Mouse (Mus musculus): Measurements from ENCODE around the gene Cdk15.

The Cdk15 gene

DNA sequence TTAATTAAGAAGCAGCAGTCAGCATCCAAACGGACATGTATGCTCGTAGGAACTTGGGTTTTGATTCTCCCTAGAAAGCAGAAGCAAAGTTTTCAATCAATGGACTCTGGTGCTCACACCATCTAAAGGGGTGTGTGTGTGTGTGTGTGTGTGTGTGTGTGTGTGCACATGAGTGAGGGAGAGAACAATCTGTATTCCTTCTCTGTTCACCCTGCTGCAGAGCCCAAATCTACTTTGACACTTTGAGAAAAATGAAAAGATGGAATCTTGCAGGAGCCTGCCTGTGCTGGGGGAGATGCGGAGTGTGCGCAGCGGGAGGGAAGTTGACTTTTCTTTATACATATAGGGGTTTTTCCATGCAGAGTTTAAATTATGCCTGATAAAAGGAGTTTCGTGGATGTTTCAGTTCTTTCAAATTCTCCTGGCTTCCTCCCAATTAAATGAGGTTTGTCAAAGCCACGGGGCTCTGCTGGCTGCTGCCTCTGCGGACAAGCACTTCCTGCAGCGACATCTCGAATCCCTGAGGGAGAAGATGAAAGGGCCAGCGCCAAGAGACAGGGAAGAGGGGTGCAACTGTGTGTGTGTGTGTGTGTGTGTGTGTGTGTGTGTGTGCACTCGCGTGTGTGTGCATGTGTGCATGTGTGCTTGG is 76.2 kb downstream of the Cdk15 start:
- DNase-seq (ENCODE audit: low spot score), result no peak

DNA sequence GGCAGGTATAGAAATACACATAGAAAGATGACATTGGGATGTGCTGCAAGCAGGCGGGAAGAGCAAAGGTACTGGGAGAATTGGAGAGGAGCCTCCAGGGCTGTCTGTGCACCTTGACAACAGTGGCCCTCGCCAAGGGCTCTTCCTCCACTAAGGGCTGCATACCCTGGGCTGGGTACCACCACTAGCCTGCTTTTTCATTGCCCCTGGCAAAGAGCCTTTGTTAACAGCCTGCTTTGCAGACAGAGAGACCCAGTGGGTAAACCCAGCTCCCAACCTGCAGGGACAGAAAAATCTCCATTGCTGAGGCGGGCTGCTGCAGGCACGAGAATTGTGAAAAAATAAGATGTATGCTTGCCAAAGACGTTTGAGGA is 76.7 kb downstream of the Cdk15 start:
- no peak for DNase-seq (ENCODE audit: low spot score)

DNA sequence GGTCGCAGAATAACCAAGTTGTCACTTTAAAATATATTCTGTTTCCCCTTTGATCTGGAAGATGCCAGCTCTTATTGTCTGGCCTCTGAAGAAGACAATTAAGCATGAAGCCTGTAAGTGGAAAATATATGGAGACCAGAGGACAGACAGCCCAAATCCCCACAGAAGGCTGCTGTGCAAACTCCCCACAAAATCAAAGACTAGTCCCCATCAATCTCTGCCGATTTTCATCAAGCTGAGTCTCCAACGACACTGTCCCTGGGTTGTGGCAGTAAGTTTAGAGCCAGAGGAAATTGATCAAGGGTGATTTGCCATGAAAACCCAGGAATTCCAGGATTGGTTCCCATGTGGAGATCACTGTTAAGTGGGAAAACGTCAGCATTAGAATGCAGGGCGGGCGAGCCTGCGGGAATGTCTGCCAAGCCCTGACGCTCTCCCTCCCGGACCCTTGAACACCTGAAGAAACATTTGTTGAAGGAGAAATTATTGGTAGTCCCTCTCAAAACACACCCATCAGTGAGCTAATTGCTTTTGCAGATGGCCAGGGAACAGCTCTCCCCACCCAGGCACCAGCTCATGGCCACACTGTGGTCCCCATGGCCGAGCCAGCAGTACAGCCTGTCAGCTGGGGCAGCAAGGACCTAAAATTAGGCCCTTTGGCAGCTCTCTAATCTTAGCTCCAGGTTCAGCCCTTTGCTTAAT is 77.3 kb downstream of the Cdk15 start:
- DNase-seq (ENCODE audit: low spot score), result no peak

DNA sequence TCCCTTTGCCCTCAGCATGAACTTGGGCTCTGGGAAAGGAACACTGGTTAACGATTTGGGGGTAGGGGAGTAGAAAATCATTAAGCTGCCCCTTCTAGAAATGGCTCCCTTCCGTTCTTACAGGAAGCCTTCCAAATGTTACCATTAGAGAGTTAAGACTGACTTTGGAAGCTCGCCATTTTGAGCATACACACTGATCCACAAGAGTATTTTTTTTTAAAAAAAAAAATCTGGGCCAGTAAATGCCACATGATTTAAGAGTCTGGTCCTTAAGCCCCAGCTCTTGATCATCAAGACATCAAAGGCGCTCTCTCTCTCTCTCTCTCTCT is 77.8 kb downstream of the Cdk15 start:
- DNase-seq (ENCODE audit: low spot score), result no peak

DNA sequence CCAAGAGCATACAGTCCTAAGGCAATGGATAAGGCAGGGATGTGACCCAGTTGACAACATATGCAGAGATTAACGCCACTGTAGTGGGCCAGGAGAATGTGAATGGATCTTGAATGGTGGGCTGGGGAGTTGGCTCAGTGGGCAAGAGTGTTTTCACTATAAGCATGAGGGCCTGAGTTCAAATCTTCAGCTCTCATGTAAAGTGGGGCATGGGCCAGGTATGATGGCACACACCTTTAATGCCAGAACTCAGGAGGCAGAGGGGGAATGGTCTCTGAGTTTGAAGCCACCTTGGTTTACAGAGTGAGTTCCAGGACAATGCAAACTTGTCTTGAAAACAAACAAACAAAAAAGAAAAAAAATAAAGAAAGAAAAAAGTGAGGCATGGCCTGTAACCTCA is 79.5 kb downstream of the Cdk15 start:
- DNase-seq (ENCODE audit: low spot score), result no peak

DNA sequence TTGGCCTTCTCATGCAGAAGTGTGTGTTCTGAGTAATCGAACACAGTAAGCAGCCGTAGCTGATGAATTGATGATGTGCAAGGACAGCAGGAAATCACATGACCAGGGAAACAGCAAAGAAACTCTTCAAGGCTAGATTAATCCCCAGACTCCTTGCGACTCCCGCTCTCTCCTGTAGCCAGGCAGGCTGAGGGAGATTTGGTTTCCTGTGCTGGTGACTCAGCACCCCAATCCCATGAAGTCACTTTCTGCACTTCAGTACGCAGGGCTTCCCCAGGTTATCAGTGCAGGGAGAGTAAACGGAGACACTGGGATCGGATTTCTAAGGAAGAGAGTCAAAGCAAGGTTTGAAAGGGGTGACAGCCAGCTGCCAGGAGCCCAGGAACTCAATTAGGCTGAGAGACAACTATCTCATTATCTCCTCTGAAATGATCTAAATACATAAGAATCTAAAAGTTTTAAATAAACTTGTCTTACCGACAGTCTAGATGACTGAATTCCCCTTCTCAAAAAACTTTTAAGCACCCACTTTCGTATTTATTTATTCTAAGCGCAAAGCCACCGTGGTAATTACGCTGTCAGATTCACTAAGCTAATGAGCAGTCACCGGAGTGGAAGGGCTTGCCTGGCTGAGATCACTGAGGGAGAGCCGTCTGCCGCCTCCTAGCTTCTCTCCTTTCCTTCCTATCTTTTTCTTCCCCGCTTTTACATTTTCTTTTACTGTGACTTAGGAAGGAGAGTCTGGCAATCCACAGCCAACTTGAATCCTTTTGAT is 84.3 kb downstream of the Cdk15 start:
- DNase-seq (ENCODE audit: low spot score), result no peak

DNA sequence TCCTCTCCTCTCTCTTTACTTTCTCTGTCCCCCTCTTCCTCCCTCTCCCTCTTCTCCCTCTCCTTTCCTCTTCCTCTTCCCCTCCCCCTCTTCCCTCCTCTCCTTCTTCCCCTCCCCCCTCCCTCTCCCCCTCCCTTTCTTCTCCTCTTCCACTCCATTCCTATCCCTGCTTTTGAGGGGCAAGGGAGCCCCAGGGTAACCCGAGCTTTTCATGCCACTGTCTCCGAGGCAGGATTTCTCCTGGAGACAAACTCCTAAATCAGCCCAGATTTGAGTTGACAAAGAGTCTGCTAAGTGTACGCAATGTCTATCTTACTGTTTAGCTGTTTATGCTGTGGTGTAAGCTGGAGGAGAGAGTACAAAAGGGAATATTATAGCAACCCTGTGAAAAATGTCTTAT is 85.0 kb downstream of the Cdk15 start:
- DNase-seq (ENCODE audit: low spot score), result no peak

DNA sequence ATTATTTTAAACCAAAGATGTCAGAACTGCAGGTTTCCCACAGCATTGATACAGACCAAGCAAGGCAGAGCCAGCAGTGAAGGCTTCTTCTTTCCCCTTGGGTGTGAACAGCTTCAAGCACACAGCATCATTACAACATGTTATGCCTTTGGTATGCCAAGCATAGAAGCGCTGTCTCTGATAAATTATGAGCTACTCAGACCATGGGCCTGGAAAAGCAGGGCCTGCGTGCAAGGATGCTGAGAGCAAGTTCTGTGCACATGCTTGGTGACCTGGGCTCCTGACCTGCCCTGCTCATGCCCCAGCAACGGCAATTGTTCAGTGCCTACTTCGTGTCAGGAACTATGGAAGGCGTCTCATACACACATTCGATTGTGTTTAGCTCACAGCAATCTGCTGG is 85.4 kb downstream of the Cdk15 start:
- no peak for DNase-seq (ENCODE audit: low spot score)

DNA sequence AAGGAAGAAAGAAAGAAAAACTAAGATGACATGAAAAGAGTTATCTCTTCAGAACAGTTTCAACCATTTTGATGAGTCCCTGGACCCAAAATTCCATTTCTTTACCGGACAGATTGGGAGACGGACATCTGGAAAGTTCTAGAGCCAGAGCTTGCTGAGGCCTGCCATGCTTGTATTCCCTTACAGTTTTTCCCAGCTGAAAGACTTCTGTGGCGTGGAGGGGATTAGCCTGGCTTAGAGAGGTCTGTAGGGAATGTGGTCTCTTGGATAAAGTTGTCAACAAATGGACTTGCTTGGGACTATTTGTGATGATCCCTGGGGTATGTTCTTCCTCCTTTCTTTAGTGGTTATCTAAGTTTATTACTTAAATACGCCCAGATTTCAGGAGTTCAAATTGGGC is 96.0 kb downstream of the Cdk15 start:
- DNase-seq (ENCODE audit: low spot score), result no peak

DNA sequence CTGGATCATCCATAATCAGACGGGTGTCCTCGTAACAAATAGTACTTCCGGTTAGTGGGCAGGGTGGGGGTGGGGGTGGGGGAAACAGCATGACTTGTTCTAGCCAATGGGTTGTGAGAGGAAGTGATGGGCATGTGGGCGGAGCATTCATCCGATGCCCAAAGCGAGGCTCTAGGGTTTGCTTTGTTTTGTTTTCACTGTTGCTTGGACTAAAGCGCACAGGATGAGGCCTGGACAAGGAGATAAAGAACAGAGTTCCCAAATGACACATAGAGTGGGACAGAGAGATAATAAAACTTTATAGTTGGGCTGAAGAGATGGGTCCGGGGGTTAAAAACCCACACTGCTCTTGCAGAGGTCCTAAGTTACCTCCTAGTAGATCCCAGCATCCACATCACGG is 98.7 kb downstream of the Cdk15 start:
- DNase-seq (ENCODE audit: low spot score), result no peak

DNA sequence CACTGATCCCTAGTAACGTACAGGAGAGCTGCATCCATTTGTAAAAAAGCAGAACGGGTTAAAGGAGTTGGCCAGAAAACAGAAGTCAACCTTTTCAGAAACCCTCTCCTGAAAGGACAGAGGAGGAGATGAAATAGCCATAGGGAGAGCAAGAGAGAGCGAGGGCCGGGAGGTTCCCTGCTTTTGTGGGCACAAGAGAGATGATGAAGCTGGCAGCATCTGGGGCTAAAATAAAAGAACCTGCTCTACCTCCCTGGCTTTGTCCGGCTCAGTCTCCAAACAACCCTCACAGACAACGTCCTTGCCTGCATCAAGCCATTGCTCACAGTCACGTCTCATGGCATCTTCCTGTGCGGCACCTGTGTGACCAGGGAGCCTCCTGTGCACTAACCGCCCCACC is 102.4 kb downstream of the Cdk15 start:
- DNase-seq (ENCODE audit: low spot score), result no peak

DNA sequence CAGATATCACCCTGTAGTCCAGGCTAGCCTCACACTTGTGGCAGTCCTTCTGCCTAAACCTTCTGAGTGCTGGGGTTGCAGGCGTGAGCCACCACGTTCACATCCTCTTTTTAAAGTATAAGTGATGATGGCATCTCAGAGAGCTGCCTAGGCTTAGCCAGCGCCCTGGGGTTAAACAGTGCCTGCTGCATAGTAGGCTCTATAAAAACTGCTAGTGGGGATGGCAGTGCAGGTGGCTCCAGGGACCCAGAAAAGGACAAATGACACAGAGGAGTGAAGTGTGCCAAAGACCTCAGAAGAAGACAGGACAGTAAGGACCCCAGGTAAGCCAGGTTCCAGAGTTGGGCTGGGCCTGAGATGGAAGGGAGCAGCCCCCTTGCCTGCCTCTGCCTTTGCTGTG is 104.1 kb downstream of the Cdk15 start:
- no peak for DNase-seq (ENCODE audit: low spot score)

DNA sequence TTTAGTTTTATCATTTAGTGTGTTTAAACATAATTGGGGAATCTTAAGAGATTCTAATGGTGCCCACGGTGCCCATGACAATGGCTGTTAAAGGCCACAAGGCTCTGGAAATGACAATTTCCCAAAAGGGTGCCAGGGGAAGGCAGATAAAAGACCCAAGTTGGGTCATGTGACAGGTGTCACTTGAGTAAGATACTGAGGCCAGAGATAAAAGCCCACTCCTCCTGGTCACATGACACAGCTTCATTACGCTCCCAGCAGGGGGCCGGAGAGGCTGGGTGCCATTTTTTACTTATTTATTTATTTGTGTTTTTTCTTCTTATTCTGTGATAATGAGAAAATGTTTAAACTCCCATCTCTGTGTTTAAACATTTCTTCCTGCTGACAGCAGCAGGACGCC is 104.8 kb downstream of the Cdk15 start:
- no peak for DNase-seq (ENCODE audit: low spot score)

DNA sequence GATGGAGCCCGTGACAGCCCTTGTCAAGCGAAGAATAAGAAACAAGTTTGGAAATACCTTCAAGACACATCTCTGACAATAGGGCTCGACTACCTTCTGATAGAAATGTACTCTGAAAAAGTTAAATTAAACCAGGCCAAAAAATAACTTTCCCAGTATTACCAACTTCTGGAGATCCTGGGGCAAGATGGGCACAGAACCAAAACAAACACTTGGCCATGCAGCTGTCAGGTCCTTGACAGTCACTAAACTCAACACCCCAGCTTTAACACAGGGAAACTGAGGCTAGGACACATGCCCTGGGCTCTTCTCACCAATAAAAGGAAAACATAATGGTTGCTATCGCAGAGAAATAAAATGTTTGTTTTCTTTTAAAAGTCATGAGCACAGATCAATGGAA is 105.3 kb downstream of the Cdk15 start:
- no peak for DNase-seq (ENCODE audit: low spot score)

DNA sequence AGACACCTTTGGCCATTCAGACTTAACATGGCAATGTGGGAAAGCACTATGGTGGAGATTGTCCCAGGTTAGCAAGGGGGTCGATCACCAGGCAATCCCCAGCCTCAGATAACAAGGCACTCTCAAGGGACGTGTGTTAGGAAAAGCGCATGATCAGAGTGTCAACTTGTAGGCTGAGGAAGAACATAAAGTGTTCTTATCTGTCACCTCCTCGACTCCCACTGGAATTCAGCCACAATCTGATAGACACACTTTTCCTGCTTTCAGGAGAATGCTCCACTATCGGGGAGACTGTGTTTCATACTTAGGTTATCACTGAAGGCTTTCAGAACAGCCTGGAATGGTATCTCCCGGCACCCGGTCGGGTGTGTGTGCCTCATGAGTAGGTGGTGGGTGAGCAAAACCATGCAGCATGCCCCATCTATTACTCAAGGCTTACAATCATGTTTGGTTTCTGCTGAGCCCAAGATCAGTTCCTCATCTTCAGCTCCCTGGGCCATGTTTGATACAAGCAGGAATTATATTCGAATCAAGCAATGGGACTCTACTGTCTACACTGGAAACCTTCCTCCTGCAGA is 107.8 kb downstream of the Cdk15 start:
- DNase-seq (ENCODE audit: low spot score), result no peak

DNA sequence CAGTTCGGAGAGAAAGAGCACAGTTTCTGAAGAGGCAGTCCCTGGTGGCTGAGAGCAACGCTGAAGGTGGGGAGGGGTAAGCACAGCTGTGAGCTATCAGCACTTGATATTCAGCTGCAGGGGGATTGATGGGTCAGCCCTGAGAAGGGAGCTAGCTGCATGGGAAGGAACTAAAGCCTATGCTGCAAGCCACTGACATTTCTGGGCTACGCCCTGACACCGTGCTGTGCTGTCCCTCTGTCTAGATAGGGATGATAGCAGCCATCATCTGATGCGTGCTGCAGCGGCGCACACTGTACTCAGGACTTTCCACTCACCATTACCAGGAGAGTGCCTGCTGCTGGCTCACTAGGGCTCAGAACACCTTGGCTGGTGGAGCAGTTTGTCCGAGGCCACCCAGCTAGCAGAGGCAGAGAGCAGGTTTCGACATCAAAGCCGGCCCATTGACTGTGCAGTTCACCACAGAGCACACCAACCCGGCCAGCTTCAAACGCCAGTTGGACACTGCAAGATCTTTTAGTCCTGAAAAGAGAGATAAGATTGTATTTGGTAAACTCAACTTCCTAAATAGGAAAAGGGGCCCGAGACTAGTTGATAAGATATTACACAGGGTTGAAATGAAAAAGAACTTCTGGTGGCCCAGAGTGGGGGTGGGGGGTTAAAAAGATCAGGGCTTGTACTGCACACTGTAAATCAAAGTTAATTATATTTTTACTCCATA is 111.4 kb downstream of the Cdk15 start:
- DNase-seq (ENCODE audit: low spot score), result no peak

DNA sequence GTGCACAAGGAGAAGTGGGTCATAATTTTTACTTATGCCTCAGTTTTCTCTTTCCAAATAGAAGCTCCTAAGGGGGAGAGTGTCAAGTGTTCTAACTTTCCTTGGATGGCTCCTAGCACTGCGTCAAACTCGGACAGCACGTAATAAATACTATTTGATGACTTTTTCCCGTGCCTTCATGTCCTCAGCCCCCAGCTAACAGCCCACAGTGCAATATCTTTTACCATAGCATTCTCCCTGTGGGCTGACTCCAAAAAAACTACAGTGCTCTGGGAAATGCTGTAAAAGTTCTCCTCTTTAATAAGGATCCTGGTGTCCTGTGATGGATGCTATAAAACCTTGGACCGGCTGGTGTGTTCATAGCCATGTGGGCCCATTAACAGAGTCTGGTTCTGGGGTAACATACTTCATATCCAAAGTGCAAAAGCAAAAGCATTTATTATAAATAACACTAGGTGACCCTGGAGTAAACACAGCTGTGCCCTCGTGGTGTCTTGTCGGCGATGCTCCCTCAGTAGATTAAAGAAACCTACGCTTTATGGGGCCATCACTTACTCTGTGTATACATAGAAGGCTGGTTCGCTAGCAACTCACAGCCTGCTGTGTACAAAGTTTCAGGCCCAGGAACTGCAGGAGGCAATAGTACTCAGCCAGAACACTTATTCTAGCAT is 112.1 kb downstream of the Cdk15 start:
- DNase-seq (ENCODE audit: low spot score), result no peak

DNA sequence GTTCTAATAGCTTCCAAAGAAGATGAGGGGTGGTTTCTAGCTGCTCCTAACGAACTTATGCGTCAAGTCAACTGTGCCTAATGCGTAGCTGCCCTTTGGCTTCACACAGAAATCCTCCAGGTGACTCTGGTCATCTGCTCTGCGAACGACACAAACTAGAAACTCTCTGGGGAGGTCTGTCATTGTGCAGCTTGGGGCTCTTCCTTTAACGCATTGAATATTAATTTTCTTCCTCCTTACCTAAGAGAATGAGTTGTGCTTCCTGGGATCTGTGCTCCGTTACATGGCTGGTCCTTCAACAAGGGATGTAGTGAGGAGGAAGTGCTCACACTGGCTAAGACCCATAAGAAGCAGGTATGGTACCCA is 112.6 kb downstream of the Cdk15 start:
- no peak for DNase-seq (ENCODE audit: low spot score)

DNA sequence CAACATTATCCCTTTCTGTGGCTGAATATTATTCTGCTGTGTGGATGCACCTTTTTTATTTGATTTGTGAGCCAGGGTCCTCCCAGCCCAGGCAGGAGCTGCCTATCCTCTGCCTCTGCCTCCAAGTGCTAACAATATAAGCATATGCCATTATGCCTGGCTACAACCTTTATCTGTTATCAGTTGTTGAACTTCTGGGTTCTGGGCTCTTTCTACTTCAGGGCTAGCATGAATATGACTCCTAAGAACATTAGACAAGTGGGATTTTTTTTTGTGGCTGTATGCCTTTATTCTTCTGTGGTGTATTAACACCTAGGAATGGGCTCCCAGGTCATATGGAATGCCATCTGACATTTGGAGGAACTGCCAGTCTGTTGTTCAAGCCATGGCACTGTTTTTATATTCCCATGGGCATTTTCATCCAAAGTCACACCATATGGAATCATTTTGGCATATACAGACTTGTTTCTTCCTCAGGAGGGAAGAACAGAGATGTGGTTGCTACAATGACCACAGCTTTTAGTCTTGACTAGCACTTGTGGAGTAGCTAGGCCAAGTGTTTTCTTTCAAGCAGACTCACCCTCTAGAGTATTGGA is 113.7 kb downstream of the Cdk15 start:
- DNase-seq (ENCODE audit: low spot score), result no peak

DNA sequence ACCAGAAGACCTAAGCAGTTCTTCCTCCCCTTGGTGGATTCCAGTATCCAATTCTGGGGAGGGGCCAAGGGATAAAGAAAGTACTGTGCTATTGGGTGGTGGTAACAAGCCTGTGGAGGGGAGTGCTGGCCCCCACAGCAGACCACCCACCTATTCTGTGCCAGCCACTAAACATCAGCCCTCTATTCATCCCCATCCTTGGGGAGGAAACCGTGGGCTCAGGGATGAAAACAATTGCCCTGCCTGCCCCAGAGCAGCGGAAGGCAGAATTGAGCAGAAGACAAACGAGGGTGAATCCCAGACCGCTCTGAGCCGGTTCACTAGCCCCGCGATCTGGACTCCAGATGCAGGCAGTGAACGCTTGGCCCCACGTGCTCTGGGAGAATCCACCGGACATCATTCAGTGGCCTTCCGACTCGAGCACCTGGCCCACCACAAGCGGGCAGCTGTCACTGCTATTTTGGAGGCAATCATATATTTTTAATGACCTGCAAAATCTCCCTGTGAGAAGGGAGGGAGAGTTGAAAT is 119.4 kb downstream of the Cdk15 start:
- DNase-seq (ENCODE audit: low spot score), result no peak

DNA sequence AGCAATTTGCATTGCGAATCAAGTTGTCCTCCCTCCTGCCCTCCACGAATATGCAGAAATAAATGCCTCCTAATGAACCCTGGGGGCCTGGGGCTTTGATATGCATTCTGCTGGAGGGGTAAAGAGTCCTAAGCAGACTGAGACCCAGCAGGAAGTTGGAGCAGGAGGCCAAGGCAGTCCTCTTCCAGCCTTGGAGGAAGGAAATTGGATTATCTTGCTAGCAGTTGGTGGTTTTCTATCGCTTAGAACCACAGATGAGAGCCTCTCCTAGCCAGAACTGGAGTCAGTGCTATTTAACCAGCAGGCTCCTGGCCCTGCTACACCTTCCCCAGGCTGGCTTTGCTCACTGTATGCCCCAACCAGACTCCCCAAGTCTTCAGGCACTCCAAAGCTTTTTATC is 119.9 kb downstream of the Cdk15 start:
- DNase-seq (ENCODE audit: low spot score), result no peak
